Mouse (Mus musculus): Measurements from ENCODE around the gene Rab31.

DNA sequence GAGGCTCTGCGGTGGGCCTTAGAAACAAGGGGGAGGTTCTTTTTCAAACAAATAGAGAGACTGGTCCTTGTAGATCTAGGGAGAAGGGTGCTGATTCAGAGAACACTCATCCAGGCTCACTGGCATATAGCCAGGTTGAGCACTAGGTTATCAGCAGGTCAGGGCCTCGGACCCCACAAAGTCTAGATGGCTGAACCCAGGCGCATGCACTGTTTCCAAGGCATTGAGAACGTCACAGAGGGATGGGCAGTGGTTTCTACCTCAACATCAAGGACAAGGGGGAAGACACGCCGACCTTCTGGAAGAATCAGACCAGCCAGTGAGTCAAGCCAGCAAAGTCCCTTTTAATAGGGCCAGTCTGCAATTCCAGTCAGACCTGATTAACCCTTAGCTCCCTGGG lies 125.3 kb downstream of the Rab31 start:
- TF ChIP-seq EP300 (IDR thresholded peaks at IDR 0.05; ENCODE audit: low read depth) (no peak), CTCF (IDR thresholded peaks at IDR 0.05; ENCODE audit: low read depth) (no peak)
